Mouse (Mus musculus): ENCODE measurements around the gene Nrxn2. TPM values are rescaled to one million over a fixed set of nuclear protein-coding genes. Genes with fewer than 3 reads are reported as not detected.

Nrxn2 gene
- polyA plus RNA-seq, 1 experiment from 2014 or later = 0.77 TPM

DNA sequence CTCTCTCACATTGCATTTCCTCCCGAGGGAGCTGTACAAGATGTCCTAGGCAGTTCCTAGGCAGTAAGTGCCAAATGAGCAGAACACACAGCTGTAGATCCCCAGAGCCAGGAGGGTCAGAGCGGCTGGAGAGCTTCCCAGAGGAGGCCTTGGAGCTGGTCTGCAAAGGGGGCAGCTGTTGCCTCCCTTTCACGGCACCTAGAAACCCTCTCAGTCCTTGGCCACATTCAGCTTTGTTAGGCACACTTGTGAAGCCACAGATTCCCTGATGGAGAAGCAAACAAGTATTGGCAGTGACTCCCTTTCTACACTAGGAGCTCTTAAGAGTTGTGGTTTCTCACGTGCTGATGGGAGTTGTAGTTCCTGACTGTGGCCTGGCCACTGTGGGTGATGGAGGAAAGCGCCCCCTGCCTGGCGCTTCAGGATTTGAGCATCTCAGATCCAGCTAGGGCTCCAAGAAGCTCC, 33.5 kb downstream of the Nrxn2 start:
- Histone ChIP-seq H3K36me3 (ENCODE audit: control insufficient read depth, insufficient read depth) (no peaks in the 10 kb centered on the region), H3K4me1 (ENCODE audit: control insufficient read depth, insufficient read depth, low read length) (no peaks in the 10 kb centered on the region), H3K9me3 (replicated peaks; ENCODE audit: control insufficient read depth, low read length) (no peaks in the 10 kb centered on the region), H3K27ac (ENCODE audit: low read length) (no peak overlapping the region), H3K4me3 (ENCODE audit: low read length) (no peak overlapping the region), H3K27me3 (ENCODE audit: control insufficient read depth, insufficient read depth, low read length) (peaks cover 9% of the 10 kb centered on the region; the same call in 1 of the 2 replicates), H3K9ac (ENCODE audit: low read length) (no peak overlapping the region), H3K4me2 (ENCODE audit: low read depth, low read length) (no peak overlapping the region)
- WGBS = 23% methylated on average over 6 of the region's 6 CpGs
- ATAC-seq (replicated peaks; ENCODE audit: extremely low read depth, insufficient read depth, low FRiP score) = peak; percentile 89

DNA sequence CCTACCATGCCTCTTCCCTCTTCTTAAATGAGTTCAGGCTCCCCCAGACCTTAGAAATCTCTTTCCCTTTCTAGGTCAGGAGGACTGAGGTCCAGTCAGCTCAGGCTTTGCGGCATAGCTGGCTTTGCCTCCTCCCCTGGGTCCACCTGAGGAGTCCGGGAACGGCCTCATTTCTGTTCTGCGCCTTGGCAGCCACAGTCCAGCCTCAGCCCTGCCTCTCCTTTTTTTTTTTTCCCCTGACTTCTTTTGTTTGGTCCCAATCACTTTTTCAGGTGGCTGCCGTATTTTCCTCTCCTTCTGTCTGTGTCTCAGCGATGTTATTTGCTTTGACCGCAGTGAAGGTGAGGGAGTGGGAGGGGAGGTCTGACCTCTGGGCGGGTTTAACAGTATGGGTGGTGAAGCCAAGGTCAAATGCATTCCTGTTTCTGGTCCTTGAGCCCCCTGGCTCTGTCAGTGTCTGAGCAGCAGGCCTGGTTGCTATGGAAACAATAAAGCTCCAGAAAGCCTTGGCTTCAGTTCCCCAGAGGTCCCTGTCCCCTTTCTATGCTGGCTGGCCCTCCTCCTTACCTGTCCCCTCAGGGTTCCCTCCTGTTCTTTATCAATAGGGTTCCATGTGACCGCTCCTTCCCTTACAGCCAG, 34.3 kb downstream of the Nrxn2 start:
- Histone ChIP-seq H3K27ac (ENCODE audit: low read length) (no peak overlapping the region), H3K9ac (ENCODE audit: low read length) (no peak overlapping the region), H3K36me3 (ENCODE audit: control insufficient read depth, insufficient read depth) (no peaks in the 10 kb centered on the region), H3K4me2 (ENCODE audit: low read depth, low read length) (no peak overlapping the region), H3K9me3 (replicated peaks; ENCODE audit: control insufficient read depth, low read length) (no peaks in the 10 kb centered on the region), H3K4me3 (ENCODE audit: low read length) (no peak overlapping the region), H3K27me3 (ENCODE audit: control insufficient read depth, insufficient read depth, low read length) (peaks cover 5% of the 10 kb centered on the region; the same call in 1 of the 2 replicates), H3K4me1 (ENCODE audit: control insufficient read depth, insufficient read depth, low read length) (no peaks in the 10 kb centered on the region)
- no peak for ATAC-seq (replicated peaks; ENCODE audit: extremely low read depth, insufficient read depth, low FRiP score)
- 65% methylated on average over 9 of the region's 9 CpGs for WGBS

DNA sequence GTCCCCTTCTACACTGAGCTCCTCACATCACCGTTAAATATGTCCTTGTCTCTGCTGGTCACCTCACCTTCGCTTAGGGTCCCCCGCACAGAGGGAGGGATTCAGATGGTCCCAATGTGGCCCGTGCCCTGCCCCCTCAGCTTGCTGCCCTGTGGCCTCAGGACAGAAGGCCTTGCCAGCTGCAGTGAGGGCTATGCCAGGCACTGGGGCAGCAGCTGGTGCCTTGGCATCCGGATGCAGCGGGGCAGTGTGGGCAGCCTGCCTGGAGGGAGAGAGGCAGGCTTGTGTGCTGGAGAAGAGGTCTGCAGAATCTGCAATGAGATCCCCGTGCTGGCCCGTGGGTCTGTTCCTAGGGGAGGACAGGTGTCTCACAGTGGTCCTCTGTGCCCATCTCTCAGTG, 34.8 kb downstream of the Nrxn2 start:
- no peak for ATAC-seq (replicated peaks; ENCODE audit: extremely low read depth, insufficient read depth, low FRiP score)
- H3K4me2 ChIP-seq (ENCODE audit: low read depth, low read length) = no peak overlapping the region
- H3K9me3 ChIP-seq (replicated peaks; ENCODE audit: control insufficient read depth, low read length) = no peaks in the 10 kb centered on the region
- peaks cover 2% of the 10 kb centered on the region; the same call in 1 of the 2 replicates for H3K27me3 ChIP-seq (ENCODE audit: control insufficient read depth, insufficient read depth, low read length)
- H3K4me3 ChIP-seq (ENCODE audit: low read length) = no peak overlapping the region
- no peak overlapping the region for H3K9ac ChIP-seq (ENCODE audit: low read length)
- no peaks in the 10 kb centered on the region for H3K4me1 ChIP-seq (ENCODE audit: control insufficient read depth, insufficient read depth, low read length)
- H3K36me3 ChIP-seq (ENCODE audit: control insufficient read depth, insufficient read depth) = no peaks in the 10 kb centered on the region
- 86% methylated on average over 8 of the region's 8 CpGs for WGBS
- no peak overlapping the region for H3K27ac ChIP-seq (ENCODE audit: low read length)

DNA sequence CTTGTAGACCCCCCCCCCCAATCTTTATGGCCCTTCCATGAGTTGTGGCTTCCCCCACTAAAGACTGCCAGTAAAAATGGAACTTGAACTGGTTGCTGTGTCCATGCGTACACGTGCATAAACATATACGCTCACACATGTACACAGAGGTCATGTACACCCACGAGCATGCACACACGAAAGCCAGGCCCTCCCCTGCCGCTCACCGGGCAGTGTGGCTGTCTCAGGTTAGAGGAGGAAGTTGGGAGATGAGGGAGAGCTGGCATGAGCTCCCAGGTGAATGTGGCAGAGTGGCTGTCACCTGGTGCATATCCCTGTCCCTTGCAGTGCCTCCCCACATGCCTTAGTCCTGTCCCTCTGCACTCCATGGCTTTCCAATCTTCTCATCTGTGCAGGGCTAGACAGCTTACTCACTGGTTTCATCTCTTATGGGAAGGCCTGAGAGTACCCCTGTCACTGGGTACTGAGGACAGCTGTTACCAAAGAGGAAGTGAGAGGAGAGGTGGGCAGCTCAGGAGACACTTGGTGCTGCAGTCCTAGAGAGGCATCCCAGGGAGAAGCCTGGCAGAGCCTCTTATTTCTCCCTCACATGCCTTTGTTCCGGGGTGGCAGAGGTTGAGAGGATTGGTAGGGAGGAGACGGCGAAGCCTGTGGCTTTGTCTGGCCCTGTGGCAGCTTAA, 35.6 kb downstream of the Nrxn2 start:
- no peak for ATAC-seq (replicated peaks; ENCODE audit: extremely low read depth, insufficient read depth, low FRiP score)
- Histone ChIP-seq H3K4me2 (ENCODE audit: low read depth, low read length) (no peak overlapping the region), H3K36me3 (ENCODE audit: control insufficient read depth, insufficient read depth) (no peaks in the 10 kb centered on the region), H3K4me3 (ENCODE audit: low read length) (no peak overlapping the region), H3K4me1 (ENCODE audit: control insufficient read depth, insufficient read depth, low read length) (no peaks in the 10 kb centered on the region), H3K27ac (ENCODE audit: low read length) (no peak overlapping the region), H3K9ac (ENCODE audit: low read length) (no peak overlapping the region), H3K9me3 (replicated peaks; ENCODE audit: control insufficient read depth, low read length) (no peaks in the 10 kb centered on the region), H3K27me3 (ENCODE audit: control insufficient read depth, insufficient read depth, low read length) (no peaks in the 10 kb centered on the region)
- 69% methylated on average over 10 of the region's 10 CpGs for WGBS

DNA sequence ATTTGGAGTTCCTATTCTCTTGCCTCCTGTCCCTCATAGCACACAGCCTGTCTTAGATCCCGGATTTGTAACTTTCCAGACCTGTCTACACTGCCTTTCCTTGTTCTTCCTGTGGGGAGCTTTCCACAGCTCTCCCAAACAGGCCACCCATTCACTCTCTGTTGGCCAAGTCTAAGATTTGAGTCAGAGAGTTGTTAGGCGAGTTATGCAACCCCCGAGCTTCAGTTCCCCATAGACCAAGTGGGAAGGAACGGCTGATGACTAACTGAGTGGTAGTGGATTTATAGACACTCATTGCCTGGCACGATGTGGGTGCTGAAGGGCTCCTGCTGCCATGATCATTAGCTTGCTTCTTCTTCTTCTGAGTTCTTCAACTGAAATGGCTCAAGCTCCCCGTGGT, 41.0 kb downstream of the Nrxn2 start:
- H3K4me1 ChIP-seq (ENCODE audit: control insufficient read depth, insufficient read depth, low read length) = no peaks in the 10 kb centered on the region; the same call in 1 of the 2 replicates
- 68% methylated on average over 6 of the region's 6 CpGs for WGBS
- no peak for ATAC-seq (replicated peaks; ENCODE audit: extremely low read depth, insufficient read depth, low FRiP score)
- H3K27me3 ChIP-seq (ENCODE audit: control insufficient read depth, insufficient read depth, low read length) = 0 out of 2 replicates have a peak, but pooled peaks cover 10% of the 10 kb centered on the region
- H3K27ac ChIP-seq (ENCODE audit: low read length) = no peak overlapping the region
- no peak overlapping the region for H3K9ac ChIP-seq (ENCODE audit: low read length)
- H3K4me3 ChIP-seq (ENCODE audit: low read length) = no peak overlapping the region
- H3K9me3 ChIP-seq (replicated peaks; ENCODE audit: control insufficient read depth, low read length) = no peaks in the 10 kb centered on the region
- no peak overlapping the region for H3K4me2 ChIP-seq (ENCODE audit: low read depth, low read length)
- H3K36me3 ChIP-seq (ENCODE audit: control insufficient read depth, insufficient read depth) = no peaks in the 10 kb centered on the region

DNA sequence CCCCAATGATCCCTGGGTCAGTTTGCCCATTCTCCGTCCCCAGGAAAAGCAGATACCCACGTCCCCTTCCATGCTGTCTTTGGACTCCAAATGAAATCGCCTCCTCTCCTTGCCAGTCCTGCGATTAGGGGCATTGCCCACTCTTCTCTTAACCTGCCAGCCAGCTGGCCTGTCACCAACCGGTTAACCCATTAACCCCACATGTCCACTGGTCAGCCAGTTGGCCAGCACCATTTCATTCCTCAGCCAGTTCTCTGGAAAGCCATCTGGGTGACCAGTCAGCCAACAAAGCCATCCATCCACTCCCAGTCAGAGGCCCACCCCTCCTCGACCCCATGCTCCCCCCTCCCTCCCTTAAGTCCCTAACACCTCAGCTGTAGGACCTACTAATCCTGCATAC, 44.3 kb downstream of the Nrxn2 start:
- no peak overlapping the region for H3K4me3 ChIP-seq (ENCODE audit: low read length)
- H3K4me1 ChIP-seq (ENCODE audit: control insufficient read depth, insufficient read depth, low read length) = no peaks in the 10 kb centered on the region; the same call in 1 of the 2 replicates
- H3K9me3 ChIP-seq (replicated peaks; ENCODE audit: control insufficient read depth, low read length) = no peaks in the 10 kb centered on the region
- H3K9ac ChIP-seq (ENCODE audit: low read length) = no peak overlapping the region
- ATAC-seq (replicated peaks; ENCODE audit: extremely low read depth, insufficient read depth, low FRiP score) = no peak
- H3K4me2 ChIP-seq (ENCODE audit: low read depth, low read length) = no peak overlapping the region
- H3K27ac ChIP-seq (ENCODE audit: low read length) = no peak overlapping the region
- WGBS = 40% methylated on average over 6 of the region's 6 CpGs
- H3K27me3 ChIP-seq (ENCODE audit: control insufficient read depth, insufficient read depth, low read length) = 0 out of 2 replicates have a peak, but pooled peaks cover 10% of the 10 kb centered on the region
- H3K36me3 ChIP-seq (ENCODE audit: control insufficient read depth, insufficient read depth) = no peaks in the 10 kb centered on the region

DNA sequence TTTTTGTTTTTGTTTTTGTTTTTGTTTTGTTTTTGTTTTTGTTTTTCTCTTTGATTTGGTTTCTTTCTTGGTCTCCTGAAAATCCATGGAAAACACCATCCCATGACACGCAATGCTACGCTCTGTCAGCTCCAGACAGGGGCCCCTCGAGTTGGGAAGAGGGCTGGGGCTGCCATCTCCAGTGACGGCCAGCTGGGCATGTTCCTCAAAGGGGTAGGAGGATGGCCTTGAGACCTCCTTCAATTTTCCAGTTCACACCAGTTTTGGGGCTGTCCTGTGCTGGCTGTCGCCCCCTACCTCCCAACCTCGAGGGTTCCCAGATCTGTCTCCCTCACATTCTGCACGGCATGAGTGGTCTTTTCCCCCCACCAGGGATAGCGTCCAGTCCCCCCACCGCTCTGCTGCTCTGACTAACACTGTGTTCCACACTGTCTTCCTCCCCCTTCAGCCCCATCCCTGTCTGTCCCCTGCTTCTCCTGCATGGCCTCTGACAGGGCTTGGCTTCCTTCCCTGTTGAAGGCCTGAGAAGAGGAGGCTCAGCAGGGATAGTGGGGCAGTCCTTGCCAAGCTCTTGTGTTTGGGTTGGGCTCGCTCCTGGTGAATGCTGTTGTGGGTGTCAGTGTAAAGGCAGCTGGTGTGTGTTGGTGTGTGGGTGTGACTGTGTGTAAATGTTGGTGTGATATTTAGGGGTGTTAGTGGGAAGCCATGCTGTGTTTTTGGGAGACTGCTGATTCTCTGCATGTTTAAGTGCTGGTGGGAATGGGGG, 46.0 kb downstream of the Nrxn2 start:
- no peak overlapping the region for H3K27ac ChIP-seq (ENCODE audit: low read length)
- ATAC-seq (replicated peaks; ENCODE audit: extremely low read depth, insufficient read depth, low FRiP score) = 0 out of 2 replicates have a peak, but pooled peaks have one; percentile 23
- 0 out of 2 replicates have a peak, but pooled peaks cover 10% of the 10 kb centered on the region for H3K27me3 ChIP-seq (ENCODE audit: control insufficient read depth, insufficient read depth, low read length)
- 37% methylated on average over 10 of the region's 10 CpGs for WGBS
- H3K9ac ChIP-seq (ENCODE audit: low read length) = no peak overlapping the region
- no peak overlapping the region for H3K4me3 ChIP-seq (ENCODE audit: low read length)
- H3K36me3 ChIP-seq (ENCODE audit: control insufficient read depth, insufficient read depth) = no peaks in the 10 kb centered on the region
- H3K4me2 ChIP-seq (ENCODE audit: low read depth, low read length) = no peak overlapping the region
- H3K4me1 ChIP-seq (ENCODE audit: control insufficient read depth, insufficient read depth, low read length) = no peaks in the 10 kb centered on the region; the same call in 1 of the 2 replicates
- H3K9me3 ChIP-seq (replicated peaks; ENCODE audit: control insufficient read depth, low read length) = no peaks in the 10 kb centered on the region

DNA sequence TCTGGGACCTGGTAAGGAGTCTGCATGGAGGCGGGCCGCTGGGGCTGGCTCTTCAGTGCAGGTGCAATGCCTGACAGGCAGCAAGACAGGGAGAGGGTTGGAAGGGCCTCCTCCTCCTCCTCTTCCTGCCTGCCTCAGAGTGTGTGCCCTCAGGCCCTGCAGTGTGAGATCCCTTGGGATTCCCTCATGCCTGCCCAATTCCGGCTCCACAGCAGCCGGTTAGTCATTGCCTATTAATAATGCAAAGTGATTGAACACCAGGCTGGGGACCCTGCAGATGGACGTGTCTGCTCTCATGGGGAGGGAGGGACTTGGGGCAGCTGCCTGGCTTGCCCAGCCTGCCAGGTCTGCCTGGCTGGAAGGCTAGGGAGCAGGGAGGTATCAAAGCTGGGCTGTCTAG, 46.6 kb downstream of the Nrxn2 start:
- Histone ChIP-seq H3K9me3 (replicated peaks; ENCODE audit: control insufficient read depth, low read length) (no peaks in the 10 kb centered on the region), H3K36me3 (ENCODE audit: control insufficient read depth, insufficient read depth) (no peaks in the 10 kb centered on the region), H3K4me2 (ENCODE audit: low read depth, low read length) (no peak overlapping the region), H3K27me3 (ENCODE audit: control insufficient read depth, insufficient read depth, low read length) (0 out of 2 replicates have a peak, but pooled peaks cover 10% of the 10 kb centered on the region), H3K4me1 (ENCODE audit: control insufficient read depth, insufficient read depth, low read length) (no peaks in the 10 kb centered on the region; the same call in 1 of the 2 replicates), H3K4me3 (ENCODE audit: low read length) (no peak overlapping the region), H3K27ac (ENCODE audit: low read length) (no peak overlapping the region), H3K9ac (ENCODE audit: low read length) (no peak overlapping the region)
- 48% methylated on average over 5 of the region's 5 CpGs for WGBS
- no peak for ATAC-seq (replicated peaks; ENCODE audit: extremely low read depth, insufficient read depth, low FRiP score)

All from heart, embryonic 16.5 days (tissue).